Mouse (Mus musculus) right cerebral cortex, postnatal 4 days (tissue): ENCODE data around the gene Speg.

Experiments
- DNase-seq: peaks from one replicate; pipeline ENCODE4 v3.0.0-alpha.2; 2022

Gene Speg

GRCm38 (mm10) chr1:75369360-75369983, 5.6 kb upstream of the Speg start:
- DNase-seq: no peak

DNA sequence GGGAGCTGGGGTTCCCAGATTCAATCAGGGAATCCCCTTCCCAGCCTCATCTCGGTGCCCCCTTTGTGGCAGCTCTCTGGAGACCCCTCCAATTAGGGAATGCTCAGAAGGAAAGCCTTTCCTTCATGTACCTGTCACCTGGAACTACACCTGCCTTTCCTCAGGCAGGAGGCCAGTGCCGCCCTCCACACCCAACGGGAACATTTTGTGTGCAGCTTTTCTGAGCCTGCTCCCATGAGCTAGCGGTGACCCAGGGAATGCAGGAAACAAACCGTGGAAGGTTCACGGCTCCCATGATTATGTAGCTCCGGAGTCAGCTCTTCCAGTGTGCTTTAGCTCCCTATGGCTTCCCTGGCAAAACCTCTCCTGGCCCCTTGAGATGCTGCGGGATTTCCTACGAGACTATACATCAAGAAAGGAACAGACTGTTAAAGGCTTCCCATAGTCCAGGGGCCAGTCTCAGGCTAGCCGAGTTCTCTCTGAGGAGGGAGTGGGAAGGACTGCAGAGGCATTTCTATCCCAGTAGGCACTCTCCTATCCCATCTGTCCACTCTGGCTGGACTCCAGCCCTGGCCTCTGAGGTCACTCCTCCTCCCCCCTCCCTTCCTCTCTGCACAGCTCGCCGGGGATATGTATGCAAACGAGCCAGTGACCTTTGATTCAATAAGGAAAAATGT, 5.0 kb upstream of the Speg start:
- no peak for DNase-seq

DNA sequence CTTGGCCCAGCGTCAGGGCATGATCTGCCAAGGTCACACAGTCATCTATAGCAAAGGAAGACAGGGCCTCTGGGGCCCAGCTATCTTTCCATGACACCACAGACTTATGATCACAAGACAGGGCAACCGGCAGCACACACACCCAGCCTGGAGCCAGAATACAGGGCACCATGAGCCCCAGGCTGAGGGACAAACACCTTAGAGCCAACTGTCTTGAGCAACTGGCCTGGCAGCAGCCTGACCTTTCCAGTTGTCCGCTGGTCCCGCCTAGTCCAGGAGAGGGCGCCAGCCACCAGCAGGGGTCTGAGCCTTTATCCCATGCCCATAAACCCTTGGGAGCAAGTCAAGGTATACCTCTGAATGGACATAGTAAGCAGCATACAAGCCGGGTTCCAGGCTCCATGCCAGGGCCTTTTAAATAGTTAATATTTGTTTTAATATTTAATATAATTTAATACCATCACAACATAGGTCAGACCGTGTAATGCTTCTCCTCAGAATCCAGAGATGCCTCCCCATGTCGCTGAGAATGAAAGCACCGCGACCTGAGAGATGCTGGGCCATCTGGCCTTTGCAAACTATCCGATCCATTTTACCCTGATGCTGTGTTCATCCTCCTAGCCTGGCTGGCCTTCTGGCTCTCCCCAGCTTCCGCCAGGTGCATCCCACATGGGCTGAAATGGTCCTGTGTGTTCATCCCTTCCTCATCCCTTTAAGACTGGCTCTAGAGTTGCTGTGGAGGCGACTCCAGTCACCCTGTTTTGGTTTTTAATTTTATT, 3.6 kb upstream of the Speg start:
- DNase-seq: peak; percentile 47

DNA sequence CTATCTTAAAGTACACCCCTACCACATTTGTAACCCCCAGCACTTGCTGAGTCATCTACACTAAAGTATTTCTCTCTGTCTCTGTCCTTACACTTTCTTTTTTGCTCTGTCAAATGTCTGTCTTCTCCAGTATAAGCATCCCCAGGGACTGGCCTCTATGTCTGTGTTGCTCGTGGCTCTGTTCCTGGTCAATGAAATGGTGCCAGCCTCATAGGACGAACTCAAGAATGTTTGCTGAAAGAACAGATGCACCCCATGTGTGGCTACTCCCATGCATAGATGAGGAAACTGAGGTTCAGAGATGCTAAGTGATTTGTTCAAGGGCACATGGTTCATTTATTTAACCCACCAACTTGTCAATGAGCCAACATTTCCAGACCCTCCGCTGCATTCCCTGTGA, 2.6 kb upstream of the Speg start:
- DNase-seq: no peak

- no peak for DNase-seq
Observed at GRCm38 (mm10) chr1:75373276-75373675, 1.8 kb upstream of the Speg start.

DNA sequence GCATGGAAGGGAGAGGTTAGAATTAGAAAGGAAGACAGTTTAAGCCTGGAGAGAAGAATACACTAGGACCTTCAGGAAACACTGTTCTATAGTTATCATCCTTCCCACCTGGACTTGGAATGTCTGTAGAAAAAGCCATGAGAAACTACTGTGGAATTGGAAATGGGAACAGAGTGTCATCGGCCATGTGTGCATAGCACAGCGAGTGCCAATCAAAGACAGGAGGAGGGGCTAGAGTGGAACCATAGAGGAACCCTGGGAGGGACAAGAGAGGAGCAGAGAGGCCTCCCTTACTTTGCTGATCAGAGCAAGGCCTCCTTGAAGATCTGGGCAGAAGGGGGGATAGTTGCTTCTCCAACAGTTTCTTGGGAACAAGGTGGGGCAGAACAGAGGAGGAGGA, 4.1 kb downstream of the Speg start:
- DNase-seq: no peak

DNA sequence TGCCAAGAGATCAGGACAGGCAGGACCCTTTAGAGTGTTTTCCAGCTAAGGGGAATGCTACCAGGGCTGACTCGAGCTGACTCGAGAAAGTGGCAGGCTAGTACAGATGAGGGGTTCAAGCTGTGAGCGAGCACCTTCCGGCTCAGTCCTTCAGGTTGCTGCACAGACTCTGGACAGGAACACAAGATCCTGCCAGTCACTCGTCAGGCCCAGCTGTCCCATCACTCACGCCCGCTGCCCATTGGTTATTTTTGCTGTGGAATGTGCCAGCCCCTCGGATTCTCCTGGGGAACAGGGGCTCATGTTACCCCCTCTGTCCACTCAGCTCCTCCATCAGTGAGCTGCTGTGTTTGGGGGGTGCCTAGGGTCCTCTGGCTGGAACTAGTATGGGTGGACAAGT, 4.8 kb downstream of the Speg start:
- DNase-seq: no peak

DNA sequence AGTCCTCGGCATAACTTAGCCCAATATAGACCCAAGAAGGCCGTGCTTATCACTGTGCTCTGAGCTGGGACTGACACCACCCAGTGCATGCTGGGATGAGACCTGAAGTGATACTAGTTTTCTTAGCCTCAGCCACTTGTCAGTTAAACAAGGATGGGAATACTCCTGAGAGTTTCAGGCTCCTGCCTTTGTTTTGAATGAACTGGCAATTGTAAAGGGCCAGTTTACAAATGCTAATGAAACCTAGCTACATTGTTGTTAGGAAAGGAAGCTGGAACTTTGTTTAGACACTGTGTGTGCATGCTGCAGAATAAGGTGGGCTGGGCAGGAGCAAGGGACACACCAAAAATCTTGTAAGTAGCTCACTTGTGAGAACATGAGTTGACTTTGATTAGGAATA, 5.9 kb downstream of the Speg start:
- DNase-seq: no peak

- DNase-seq: peak; percentile 72
Observed at GRCm38 (mm10) chr1:75381482-75382355, 6.6 kb downstream of the Speg start.

GRCm38 (mm10) chr1:75382356-75383071, 7.4 kb downstream of the Speg start:
- DNase-seq: peak; percentile 49

- no peak for DNase-seq
Observed at GRCm38 (mm10) chr1:75384470-75385141, 9.5 kb downstream of the Speg start.

DNA sequence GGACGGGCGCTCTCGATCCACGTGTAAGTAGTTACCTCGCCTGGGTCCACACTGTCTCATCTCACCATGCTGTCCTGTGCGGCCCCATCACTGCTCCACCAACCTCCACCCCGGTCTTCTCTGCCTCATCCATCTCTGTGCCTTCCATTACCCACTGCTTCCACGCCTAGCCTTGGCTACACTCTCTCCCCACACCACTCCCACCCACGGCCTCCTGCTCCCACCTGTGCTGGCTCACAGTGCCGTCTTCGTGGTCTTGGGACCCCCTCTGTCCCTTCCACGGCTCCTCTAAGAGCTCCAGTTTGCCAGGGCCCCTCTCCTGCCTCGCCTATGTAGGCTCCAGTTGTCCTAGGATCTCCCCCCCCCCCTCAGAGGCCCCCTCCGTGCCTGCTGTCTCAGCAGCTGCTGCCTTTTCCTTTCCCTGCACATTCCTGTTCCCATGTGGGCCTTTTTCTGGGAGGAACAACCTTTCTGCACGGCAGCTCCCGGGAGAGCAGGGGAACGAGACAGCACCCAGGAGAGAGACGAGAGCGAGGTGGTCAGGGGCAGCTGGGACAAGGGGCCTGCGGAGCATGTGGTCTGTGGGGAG, 10.1 kb downstream of the Speg start:
- DNase-seq: no peak

DNA sequence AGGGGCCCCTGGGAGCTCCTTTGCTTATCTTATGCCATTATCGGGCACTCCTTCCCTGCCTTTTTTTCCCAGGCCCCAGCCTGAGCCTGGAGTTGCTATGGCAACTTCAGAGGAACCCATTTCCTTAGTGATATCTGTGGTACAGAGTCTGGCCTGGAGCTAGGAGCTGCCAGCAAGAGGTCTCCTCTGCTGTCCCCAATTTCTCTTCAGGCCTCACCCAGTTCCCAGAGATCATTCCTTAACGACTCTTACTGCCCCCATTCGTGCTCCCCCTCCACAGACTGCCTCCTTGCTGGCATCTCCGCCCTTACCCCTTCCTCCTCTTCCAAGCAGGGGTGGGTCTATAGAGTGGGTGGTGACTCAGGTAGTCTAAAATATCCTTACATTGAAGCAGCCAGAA, 11.1 kb downstream of the Speg start:
- no peak for DNase-seq

- DNase-seq: no peak
Observed at GRCm38 (mm10) chr1:75387469-75387928, 12.4 kb downstream of the Speg start.

GRCm38 (mm10) chr1:75387929-75388897, 13.1 kb downstream of the Speg start:
- DNase-seq: peak; percentile 40

- DNase-seq: no peak
Observed at GRCm38 (mm10) chr1:75388898-75389515, 13.9 kb downstream of the Speg start.

GRCm38 (mm10) chr1:75393139-75393538, 18.0 kb downstream of the Speg start:
- DNase-seq: peak; percentile 52

DNA sequence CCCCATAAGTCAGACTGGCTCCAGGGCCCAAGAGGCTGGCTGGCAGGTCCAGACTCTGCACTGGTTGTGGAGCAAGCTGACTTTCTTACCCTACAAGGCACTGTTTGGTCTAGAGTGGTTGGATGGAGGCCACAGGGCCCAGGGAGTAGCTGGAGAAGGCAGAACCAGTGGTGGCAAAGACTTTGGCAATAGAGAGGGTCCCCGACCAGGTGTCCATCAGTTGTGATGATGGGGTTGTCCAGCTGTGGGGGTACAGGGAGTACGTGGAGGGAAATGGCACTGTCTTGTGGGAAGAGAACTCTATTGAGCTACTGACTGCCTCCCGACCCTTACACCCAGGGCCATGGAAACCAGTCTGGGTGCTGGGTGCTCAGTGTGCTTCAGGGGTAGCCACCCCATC, 18.7 kb downstream of the Speg start:
- no peak for DNase-seq

GRCm38 (mm10) chr1:75398761-75399402, 23.8 kb downstream of the Speg start:
- DNase-seq: peak; percentile 37
